ENCODE assay signal across 7 mouse cellular contexts in genomic region chr14:75786868-75787793, GRCm38 (mm10). TPM values are rescaled to one million over a fixed set of nuclear protein-coding genes. Genes with fewer than 3 reads are reported as not detected.
DNase-seq lines count a peak whose midpoint lies in the region; ATAC-seq lines count a peak whose summit lies in the region.

Slc25a30 (minus strand) TSS chr14:75787037.

- intact Hi-C loops in gastrocnemius, postnatal 36 days (cut with DNase I), result loop anchor here (5.0 kb wide), 1 partner anchor 40 kb away; no protein-coding TSS in a partner anchor
- intact Hi-C loops in left cerebral cortex, postnatal 36 days (cut with DNase I), result loop anchor here (2.0 kb wide), 1 partner anchor 42 kb away; no protein-coding TSS in a partner anchor

- peak; percentile 100 for ATAC-seq in intestine, embryonic 16.5 days
- ATAC-seq in midbrain, embryonic 11.5 days (ENCODE audit: low FRiP score), result peak; percentile 99

- H3K9me3 ChIP-seq in intestine, embryonic 16.5 days (ENCODE audit: control insufficient read depth, low read length), result no peaks in the 10 kb centered on the region
- H3K9me3 ChIP-seq in midbrain, embryonic 11.5 days (ENCODE audit: control insufficient read depth, low read length), result no peaks in the 10 kb centered on the region

- H3K9ac ChIP-seq in intestine, embryonic 16.5 days (ENCODE audit: low read depth, low read length), result peak within 1 kb of the TSS; percentile 82
- H3K9ac ChIP-seq in midbrain, embryonic 11.5 days (ENCODE audit: low read length), result peak within 1 kb of the TSS; percentile 81

- 5% methylated on average over 51 of the region's 51 CpGs for WGBS in intestine, embryonic 16.5 days
- 8% methylated on average over 51 of the region's 51 CpGs for WGBS in midbrain, embryonic 11.5 days

- H3K27me3 ChIP-seq in intestine, embryonic 16.5 days (replicated peaks; ENCODE audit: control insufficient read depth, insufficient read depth, low read length), result no peaks in the 10 kb centered on the region; the same call in 1 of the 2 replicates
- H3K27me3 ChIP-seq in midbrain, embryonic 11.5 days (ENCODE audit: control insufficient read depth, insufficient read depth, low read length), result peaks cover 5% of the 10 kb centered on the region

- H3K4me2 ChIP-seq in intestine, embryonic 16.5 days (ENCODE audit: low read depth, low read length), result peak within 1 kb of the TSS; percentile 92
- peak within 1 kb of the TSS; percentile 67 for H3K4me2 ChIP-seq in midbrain, embryonic 11.5 days

- peak; percentile 99 for DNase-seq in adrenal gland, adult 2 months
- DNase-seq in embryo, embryonic 11.5 days (ENCODE audit: low read depth, low spot score), result peak; percentile 86
- peak; percentile 93 to 96 for DNase-seq in gastrocnemius, postnatal 36 days
- peak; percentile 95 for DNase-seq in left cerebral cortex, postnatal 36 days (ENCODE audit: low spot score in 2 of 2)
- peak; percentile 99 for DNase-seq in midbrain, embryonic 11.5 days (ENCODE audit: low spot score, missing footprints)
- peak; percentile 94 for DNase-seq in skeletal muscle tissue, adult 2 months (ENCODE audit: low read depth, low spot score)

- H3K27ac ChIP-seq in intestine, embryonic 16.5 days (ENCODE audit: low read length), result peak within 1 kb of the TSS; percentile 72
- H3K27ac ChIP-seq in midbrain, embryonic 11.5 days (ENCODE audit: low read depth, low read length), result peak within 1 kb of the TSS; percentile 84

- peak within 1 kb of the TSS; percentile 80 for H3K4me3 ChIP-seq in intestine, embryonic 16.5 days (ENCODE audit: low read length)
- peak within 1 kb of the TSS; percentile 71 for H3K4me3 ChIP-seq in midbrain, embryonic 11.5 days (ENCODE audit: low read depth, low read length)

- no peaks in the 10 kb centered on the region for H3K36me3 ChIP-seq in intestine, embryonic 16.5 days (ENCODE audit: control insufficient read depth, insufficient read depth, low read length)
- H3K36me3 ChIP-seq in midbrain, embryonic 11.5 days (ENCODE audit: control insufficient read depth, insufficient read depth, low read length), result no peaks in the 10 kb centered on the region

- no peaks in the 10 kb centered on the region for H3K4me1 ChIP-seq in intestine, embryonic 16.5 days (ENCODE audit: control insufficient read depth, insufficient read depth, low read length)
- H3K4me1 ChIP-seq in midbrain, embryonic 11.5 days (ENCODE audit: control insufficient read depth, insufficient read depth, low read length), result no peaks in the 10 kb centered on the region

RNA-seq across cellular contexts. Expression of gene Slc25a30, which starts in this region (rescaled TPM):
- total RNA-seq in adrenal gland, adult 2 months (2021), result 100 to 1,000 TPM; 162 to 208 TPM
- polyA plus RNA-seq in adrenal gland, adult 2 months (2012; rRNA removed), result 21.2 and 24.5 TPM in 2 replicates
- total RNA-seq in gastrocnemius, postnatal 36 days (2021), result 10 to 100 TPM in 1 of 2 experiments, 1 to 10 TPM in 1; 5.6 to 11.9 TPM
- polyA plus RNA-seq in intestine, embryonic 16.5 days (2015; fragmentation: Nextera tagmentation; extraction: Ambion mirVana), result 2.1 and 2.4 TPM in 2 replicates
- total RNA-seq in left cerebral cortex, postnatal 36 days (2021), result 10 to 100 TPM; 11.3 to 11.7 TPM
- 7.0 and 8.8 TPM in 2 replicates for polyA plus RNA-seq in midbrain, embryonic 11.5 days (2014; fragmentation: Nextera tagmentation; extraction: Ambion mirVana)

Comparison
In these comparisons a context has a peak if more than half of its experiments do, and no peak if none do; other contexts are left out.
1. Peak in every context shown above with its lines: DNase-seq, ATAC-seq, H3K4me3 ChIP-seq and H3K27ac ChIP-seq.
2. RNA of gene Slc25a30 (total RNA-seq): 162 to 208 TPM in adrenal gland, adult 2 months; 5.6 to 11.9 TPM in gastrocnemius, postnatal 36 days and 11.3 to 11.7 TPM in left cerebral cortex, postnatal 36 days; every median in the first group is over 10 times any median in the second.